Mouse (Mus musculus) kidney, embryonic 15.5 days (tissue): Measurements from ENCODE around the gene Tmem125. TPM values are rescaled to one million over a fixed set of nuclear protein-coding genes. Genes with fewer than 3 reads are reported as not detected.
"Not testable (repeated sequence)": the region's sequence is repeated elsewhere in the genome, so short reads cannot be mapped to it uniquely, and the experiment has no call there.

Source experiments
- ATAC-seq: fragments of 200-750 bp; cut with Nextera tagmentation; replicated peaks from 2 replicates; pipeline ENCODE4 v1.8.0; 2017; ENCODE audit warnings: moderate TSS enrichment; ENCODE audit not compliant: low FRiP score
- H3K27ac ChIP-seq: fragments of 300-500 bp; sonication (generic); 2 replicates; pipeline ENCODE4 v1.5.1; 2015; ENCODE audit warnings: mild to moderate bottlenecking, inconsistent platforms
- H3K27me3 ChIP-seq: fragments of 300-500 bp; sonication (generic); 2 replicates; pipeline ENCODE4 v1.6.1; 2015; ENCODE audit warnings: inconsistent platforms
- H3K36me3 ChIP-seq: fragments of 300-500 bp; sonication (generic); 2 replicates; pipeline ENCODE4 v1.6.1; 2015; ENCODE audit warnings: inconsistent platforms
- H3K4me1 ChIP-seq: fragments of 300-500 bp; sonication (generic); 2 replicates; pipeline ENCODE4 v1.6.1; 2015; ENCODE audit warnings: inconsistent platforms
- H3K4me2 ChIP-seq: fragments of 300-500 bp; sonication (generic); 2 replicates; pipeline ENCODE4 v1.6.1; 2015; ENCODE audit warnings: moderate library complexity, mild to moderate bottlenecking, inconsistent platforms
- H3K4me3 ChIP-seq: fragments of 300-500 bp; sonication (generic); replicated peaks from 2 replicates; pipeline ENCODE4 v1.5.1; 2015; ENCODE audit warnings: mild to moderate bottlenecking, inconsistent platforms
- H3K9ac ChIP-seq: fragments of 300-500 bp; sonication (generic); 2 replicates; pipeline ENCODE4 v1.6.1; 2015; ENCODE audit warnings: mild to moderate bottlenecking, inconsistent platforms
- H3K9me3 ChIP-seq: fragments of 300-500 bp; sonication (generic); replicated peaks from 2 replicates; pipeline ENCODE4 v1.6.1; 2016; ENCODE audit warnings: inconsistent platforms
- WGBS: fragments of 180-500 bp; shearing (Covaris S2); methylation state at CpG from one replicate; pipeline ENCODE4 v1.1.7; 2015; ENCODE audit warnings: mixed read lengths; 5-methylcytosine and 5-hydroxymethylcytosine counted together
- polyA plus RNA-seq: library from polyadenylated mRNA; unstranded; fragments of >200 nt; fragmentation: Nextera tagmentation; extraction: Ambion mirVana; gene quantifications from 2 replicates; pipeline ENCODE4 v1.2.1, GENCODE M21; 2015

Tmem125 gene
- polyA plus RNA-seq, 1 experiment from 2014 or later = 6.7 TPM

GRCm38 (mm10) chr4:118509050-118509449, 34.8 kb downstream of the Tmem125 start:
- Histone ChIP-seq H3K4me3 (no peak overlapping the region), H3K27ac (no peak overlapping the region), H3K9ac (no peak overlapping the region), H3K36me3 (no peaks in the 10 kb centered on the region), H3K9me3 (no peaks in the 10 kb centered on the region), H3K4me1 (0 out of 2 replicates have a peak, but pooled peaks cover 5% of the 10 kb centered on the region), H3K27me3 (no peaks in the 10 kb centered on the region), H3K4me2 (no peak overlapping the region)
- no peak for ATAC-seq
- WGBS = 14% methylated on average over 6 of the region's 6 CpGs

GRCm38 (mm10) chr4:118507171-118507570, 36.7 kb downstream of the Tmem125 start:
- H3K4me1 ChIP-seq, ATAC-seq, H3K9me3 ChIP-seq, H3K4me2 ChIP-seq, H3K27ac ChIP-seq, H3K27me3 ChIP-seq, H3K9ac ChIP-seq, H3K4me3 ChIP-seq, H3K36me3 ChIP-seq: not testable (repeated sequence)
- WGBS = 83% methylated on average over 1 of the region's 1 CpGs

- H3K4me1 ChIP-seq = 0 out of 2 replicates have a peak, but pooled peaks cover 5% of the 10 kb centered on the region
- no peak overlapping the region for H3K27ac ChIP-seq
- no peak for ATAC-seq
- H3K9ac ChIP-seq = no peak overlapping the region
- H3K36me3 ChIP-seq = no peaks in the 10 kb centered on the region
- no peaks in the 10 kb centered on the region for H3K9me3 ChIP-seq
- H3K4me3 ChIP-seq = no peak overlapping the region
- H3K27me3 ChIP-seq = no peaks in the 10 kb centered on the region
- no peak overlapping the region for H3K4me2 ChIP-seq
- 65% methylated on average over 3 of the region's 3 CpGs for WGBS
Measured at GRCm38 (mm10) chr4:118505551-118505950, 38.3 kb downstream of the Tmem125 start.

GRCm38 (mm10) chr4:118500792-118501191, 43.1 kb downstream of the Tmem125 start:
- Histone ChIP-seq H3K4me3 (no peak overlapping the region), H3K9me3 (no peaks in the 10 kb centered on the region), H3K4me2 (no peak overlapping the region), H3K27ac (no peak overlapping the region), H3K9ac (no peak overlapping the region), H3K36me3 (no peaks in the 10 kb centered on the region), H3K27me3 (no peaks in the 10 kb centered on the region), H3K4me1 (no peaks in the 10 kb centered on the region)
- no peak for ATAC-seq
- WGBS = 57% methylated on average over 9 of the region's 9 CpGs

GRCm38 (mm10) chr4:118500171-118500724, 43.6 kb downstream of the Tmem125 start:
- no peaks in the 10 kb centered on the region for H3K4me1 ChIP-seq
- no peak overlapping the region for H3K4me3 ChIP-seq
- 28% methylated on average over 6 of the region's 6 CpGs for WGBS
- no peak overlapping the region for H3K9ac ChIP-seq
- H3K9me3 ChIP-seq = no peaks in the 10 kb centered on the region
- no peaks in the 10 kb centered on the region for H3K36me3 ChIP-seq
- H3K27me3 ChIP-seq = no peaks in the 10 kb centered on the region
- no peak overlapping the region for H3K4me2 ChIP-seq
- ATAC-seq = no peak
- H3K27ac ChIP-seq = no peak overlapping the region

Other genes with a start within 250 kb of the Tmem125 start
- 7.0 and 8.5 TPM in 2 replicates for gene Szt2, start 134.8 kb downstream of the Tmem125 start, polyA plus RNA-seq
- 100 and 101 TPM in 2 replicates for gene Med8, start 134.7 kb downstream of the Tmem125 start, polyA plus RNA-seq
- gene Elovl1, start 116.0 kb downstream of the Tmem125 start, polyA plus RNA-seq = 93.5 and 104 TPM in 2 replicates
- 255 and 275 TPM in 2 replicates for gene Cdc20, start 106.7 kb downstream of the Tmem125 start, polyA plus RNA-seq
- gene Mpl, start 86.5 kb downstream of the Tmem125 start, polyA plus RNA-seq = 0.32 and 0.40 TPM in 2 replicates
- 48.1 and 53.8 TPM in 2 replicates for gene Tie1, start 54.0 kb downstream of the Tmem125 start, polyA plus RNA-seq
- gene 2610528J11Rik, start 17.0 kb downstream of the Tmem125 start, polyA plus RNA-seq = 21.4 and 21.7 TPM in 2 replicates
- gene Cfap57, start 76.7 kb upstream of the Tmem125 start, polyA plus RNA-seq = 0.21 and 0.22 TPM in 2 replicates
- gene Ebna1bp2, start 76.8 kb upstream of the Tmem125 start, polyA plus RNA-seq = 148 and 163 TPM in 2 replicates
- gene Olfr62, start 114.9 kb upstream of the Tmem125 start, polyA plus RNA-seq = not detected in 2 replicates
- 0.09 and 0.23 TPM in 2 replicates for gene Olfr1342, start 148.7 kb upstream of the Tmem125 start, polyA plus RNA-seq
- not detected in 2 replicates for gene Olfr1341, start 159.5 kb upstream of the Tmem125 start, polyA plus RNA-seq
- not detected in 2 replicates for gene Olfr1340, start 176.1 kb upstream of the Tmem125 start, polyA plus RNA-seq
- gene Olfr1339, start 188.1 kb upstream of the Tmem125 start, polyA plus RNA-seq = not detected in 2 replicates
- not detected in 2 replicates for gene Olfr1338, start 214.7 kb upstream of the Tmem125 start, polyA plus RNA-seq
- gene Olfr1337, start 238.5 kb upstream of the Tmem125 start, polyA plus RNA-seq = not detected in 2 replicates